Mouse (Mus musculus): ENCODE measurements around the gene Nphs1. TPM values are rescaled to one million over a fixed set of nuclear protein-coding genes. Genes with fewer than 3 reads are reported as not detected.
A peak's percentile ranks its signal among the peaks of the same experiment; 100 is the strongest.

Gene Nphs1
- 0.10 TPM in 1 of 2 replicates, not detected in the other for polyA plus RNA-seq (2016; fragmentation: Nextera tagmentation; extraction: Ambion mirVana)

DNA sequence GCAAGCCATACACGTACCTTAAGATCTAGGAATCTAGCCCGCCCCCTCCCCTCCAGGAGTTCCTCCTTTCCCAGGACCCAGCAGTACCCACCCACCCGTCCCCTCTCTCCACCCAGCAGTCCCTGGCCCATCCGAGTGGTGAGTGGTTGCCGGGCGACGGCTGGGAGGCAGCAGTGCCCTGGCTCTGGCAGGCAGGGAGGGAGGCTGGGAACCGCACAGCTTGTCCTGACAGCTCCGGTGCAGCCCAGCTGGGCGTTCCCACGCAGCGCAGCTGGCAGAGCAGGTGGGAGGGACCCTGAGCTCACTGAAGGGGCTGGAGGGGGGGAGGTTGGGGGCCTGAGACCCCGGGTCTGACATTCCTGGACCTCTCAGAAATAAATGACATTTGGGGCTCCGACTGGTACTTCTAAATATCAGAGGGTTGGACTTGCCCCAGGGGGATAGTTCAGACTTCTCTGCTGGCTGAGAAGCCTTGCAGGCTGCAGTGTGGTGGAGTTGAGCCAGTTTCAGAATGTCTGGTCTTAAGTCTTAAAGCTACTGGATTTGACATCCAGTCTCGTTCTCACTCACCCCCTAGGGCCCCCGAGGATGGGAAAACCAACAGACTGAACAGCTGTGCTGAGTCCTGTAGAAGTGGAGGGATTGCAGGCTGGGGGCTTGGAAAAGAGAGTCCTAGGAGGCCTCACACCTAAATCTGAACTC is at the start of gene Nphs1, which contains the start of gene Kirrel2:
Gene Nphs1, plus strand, starts transcription at position 687 of the 702 bp plus-strand sequence.
Gene Kirrel2, minus strand, starts transcription at position 62 of the 702 bp plus-strand sequence.
- Histone ChIP-seq H3K36me3 (no peaks in the 10 kb centered on the region), H3K4me1 (replicated peaks) (peaks cover 14% of the 10 kb centered on the region), H3K27ac (no peak within 1 kb of the TSS), H3K9ac (replicated peaks) (no peak within 1 kb of the TSS), H3K27me3 (peaks cover 98% of the 10 kb centered on the region), H3K4me3 (replicated peaks) (peak within 1 kb of the TSS; percentile 22; the same call in 1 of the 2 replicates), H3K9me3 (no peaks in the 10 kb centered on the region; the same call in 1 of the 2 replicates), H3K4me2 (peak within 1 kb of the TSS; percentile 36)
- peak; percentile 39; the same call in 1 of the 2 replicates for ATAC-seq (ENCODE audit: insufficient number of reproducible peaks, insufficient read depth, low FRiP score, low TSS enrichment, low read depth)
- WGBS = 3% methylated on average over 15 of the region's 16 CpGs

DNA sequence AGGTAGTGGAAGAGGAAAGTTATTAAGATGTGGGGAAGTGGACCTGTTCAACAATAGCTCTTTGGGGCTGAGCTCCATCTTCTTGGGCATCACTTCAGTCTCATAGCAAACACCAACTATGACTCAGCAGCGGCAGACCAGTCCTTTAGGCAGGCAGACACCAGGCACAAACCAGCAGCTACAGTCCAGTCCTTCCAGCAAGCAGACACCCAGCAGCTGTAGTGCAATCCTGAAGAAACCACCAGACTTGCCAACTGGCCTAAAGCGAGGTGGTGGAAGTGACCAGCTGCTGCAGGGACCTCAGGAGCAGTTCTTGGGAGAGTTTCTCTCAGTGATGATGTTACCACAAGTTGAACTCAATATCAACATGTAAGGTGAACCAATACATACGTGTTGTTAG is 49.5 kb upstream of the Nphs1 start:
- 86% methylated on average over 3 of the region's 3 CpGs for WGBS
- no peak overlapping the region for H3K4me2 ChIP-seq

DNA sequence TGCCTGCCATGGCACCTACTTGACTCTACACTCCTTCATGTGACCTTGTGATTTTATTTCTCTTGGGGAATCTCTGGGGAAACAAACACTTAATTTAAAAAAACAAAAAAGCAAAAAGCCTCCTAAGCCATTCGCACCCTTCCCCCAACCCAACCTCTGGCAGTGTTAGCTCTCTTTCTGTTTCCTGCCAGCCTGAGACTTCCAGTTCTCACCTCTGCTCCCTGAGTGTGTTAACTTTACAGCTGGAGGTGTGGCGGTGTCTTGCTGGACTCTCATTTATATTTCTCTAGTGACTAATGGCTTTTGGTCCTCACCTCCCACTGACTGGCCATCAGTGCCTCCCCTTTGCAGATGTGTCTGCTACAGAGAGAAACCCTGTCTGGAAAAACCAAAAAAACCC is 48.3 kb upstream of the Nphs1 start:
- Histone ChIP-seq H3K4me3 (replicated peaks) (no peak overlapping the region), H3K27me3 (peaks cover 11% of the 10 kb centered on the region; the same call in 1 of the 2 replicates), H3K27ac (no peak overlapping the region), H3K4me2 (no peak overlapping the region), H3K9me3 (no peaks in the 10 kb centered on the region), H3K4me1 (replicated peaks) (no peaks in the 10 kb centered on the region), H3K36me3 (no peaks in the 10 kb centered on the region), H3K9ac (replicated peaks) (no peak overlapping the region)
- 33% methylated on average over 2 of the region's 2 CpGs for WGBS
- ATAC-seq (ENCODE audit: insufficient number of reproducible peaks, insufficient read depth, low FRiP score, low TSS enrichment, low read depth) = no peak

More for the DNA sequence above, 49.5 kb upstream of the Nphs1 start:
- H3K27ac ChIP-seq = no peak overlapping the region
- no peaks in the 10 kb centered on the region for H3K4me1 ChIP-seq (replicated peaks)
- H3K4me3 ChIP-seq (replicated peaks) = no peak overlapping the region
- no peaks in the 10 kb centered on the region for H3K9me3 ChIP-seq
- ATAC-seq (ENCODE audit: insufficient number of reproducible peaks, insufficient read depth, low FRiP score, low TSS enrichment, low read depth) = no peak
- H3K27me3 ChIP-seq = peaks cover 11% of the 10 kb centered on the region; the same call in 1 of the 2 replicates
- H3K36me3 ChIP-seq = no peaks in the 10 kb centered on the region
- no peak overlapping the region for H3K9ac ChIP-seq (replicated peaks)

DNA sequence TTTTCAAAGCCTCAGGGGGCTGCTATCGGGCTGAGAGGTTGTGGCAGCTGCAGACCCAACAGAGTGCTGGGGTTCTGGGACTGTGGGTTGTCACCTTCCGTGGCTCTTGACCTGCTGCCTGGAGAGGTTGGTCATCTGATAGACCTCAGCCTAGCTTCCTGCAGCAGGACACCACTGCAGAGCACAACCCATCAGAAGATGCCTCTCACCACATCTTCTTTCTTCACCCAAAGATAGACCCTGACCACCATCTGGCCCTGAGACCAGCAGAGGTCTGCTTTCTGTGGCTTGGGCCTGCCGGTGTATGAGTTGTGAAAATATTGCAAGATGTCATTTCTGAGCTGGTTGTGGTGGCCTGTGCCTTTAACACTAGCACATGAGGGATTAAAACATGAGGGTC is 47.1 kb upstream of the Nphs1 start:
- no peaks in the 10 kb centered on the region for H3K4me1 ChIP-seq (replicated peaks)
- peaks cover 11% of the 10 kb centered on the region; the same call in 1 of the 2 replicates for H3K27me3 ChIP-seq
- H3K36me3 ChIP-seq = no peaks in the 10 kb centered on the region
- no peak overlapping the region for H3K9ac ChIP-seq (replicated peaks)
- no peaks in the 10 kb centered on the region for H3K9me3 ChIP-seq
- no peak overlapping the region for H3K27ac ChIP-seq
- H3K4me3 ChIP-seq (replicated peaks) = no peak overlapping the region
- ATAC-seq (ENCODE audit: insufficient number of reproducible peaks, insufficient read depth, low FRiP score, low TSS enrichment, low read depth) = no peak
- no peak overlapping the region for H3K4me2 ChIP-seq
- 69% methylated on average over 3 of the region's 3 CpGs for WGBS

DNA sequence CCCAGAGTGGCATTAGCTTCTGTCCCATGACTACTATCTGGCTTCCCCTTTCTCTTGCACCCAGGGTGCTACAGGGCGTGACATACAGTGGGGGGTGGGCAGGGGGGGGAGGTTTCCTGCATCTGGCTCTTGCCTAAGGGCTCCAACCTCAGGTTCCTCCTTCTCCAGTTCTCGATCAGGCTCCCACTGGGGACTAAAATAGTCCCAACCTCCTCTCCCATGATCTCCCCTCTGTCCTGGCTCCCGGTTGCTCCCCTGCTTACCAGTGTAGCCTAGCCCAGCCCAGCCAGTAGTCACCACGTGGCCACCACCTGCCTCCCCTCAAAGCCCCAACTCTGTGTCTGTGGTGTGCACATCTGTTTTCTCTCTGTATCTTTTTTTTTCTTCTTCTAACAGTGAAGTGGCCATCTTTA is 45.4 kb upstream of the Nphs1 start:
- Histone ChIP-seq H3K4me1 (replicated peaks) (no peaks in the 10 kb centered on the region), H3K4me2 (no peak overlapping the region), H3K4me3 (replicated peaks) (no peak overlapping the region), H3K9me3 (no peaks in the 10 kb centered on the region), H3K36me3 (no peaks in the 10 kb centered on the region), H3K27ac (no peak overlapping the region), H3K9ac (replicated peaks) (no peak overlapping the region), H3K27me3 (peaks cover 10% of the 10 kb centered on the region; the same call in 1 of the 2 replicates)
- ATAC-seq (ENCODE audit: insufficient number of reproducible peaks, insufficient read depth, low FRiP score, low TSS enrichment, low read depth) = no peak
- WGBS = 43% methylated on average over 4 of the region's 4 CpGs

DNA sequence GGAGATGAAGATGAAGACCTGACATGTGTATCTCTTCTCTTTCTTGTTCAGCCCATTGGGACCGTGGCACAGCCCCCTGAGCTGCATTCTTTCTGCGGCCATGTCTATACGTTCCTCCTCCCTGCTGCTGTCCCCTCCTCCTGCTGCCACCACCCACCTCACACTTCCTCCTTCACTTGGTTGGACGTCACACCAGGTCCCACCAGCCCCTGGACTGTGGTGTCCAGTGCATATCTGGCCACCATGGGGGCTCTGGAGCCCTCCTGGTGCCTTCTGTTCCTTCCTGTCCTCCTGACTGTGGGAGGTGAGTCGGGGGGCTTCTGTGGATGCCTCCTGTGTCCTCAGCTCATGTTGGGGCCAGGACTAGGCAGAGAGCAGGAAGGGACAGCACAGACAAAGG is 44.5 kb upstream of the Nphs1 start, which contains the start of gene Tyrobp:
Gene Tyrobp, plus strand, starts transcription at position 165 of the 400 bp plus-strand sequence.
- no peak for ATAC-seq (ENCODE audit: insufficient number of reproducible peaks, insufficient read depth, low FRiP score, low TSS enrichment, low read depth)
- no peak within 1 kb of the TSS; the same call in 1 of the 2 replicates for H3K9ac ChIP-seq (replicated peaks)
- H3K4me3 ChIP-seq (replicated peaks) = no peak within 1 kb of the TSS
- no peaks in the 10 kb centered on the region for H3K36me3 ChIP-seq
- H3K27ac ChIP-seq = no peak within 1 kb of the TSS
- H3K4me1 ChIP-seq (replicated peaks) = no peaks in the 10 kb centered on the region
- WGBS = 59% methylated on average over 5 of the region's 5 CpGs
- H3K27me3 ChIP-seq = peaks cover 8% of the 10 kb centered on the region; the same call in 1 of the 2 replicates
- no peak within 1 kb of the TSS for H3K4me2 ChIP-seq
- H3K9me3 ChIP-seq = peaks cover under 1% of the 10 kb centered on the region; the same call in 1 of the 2 replicates

DNA sequence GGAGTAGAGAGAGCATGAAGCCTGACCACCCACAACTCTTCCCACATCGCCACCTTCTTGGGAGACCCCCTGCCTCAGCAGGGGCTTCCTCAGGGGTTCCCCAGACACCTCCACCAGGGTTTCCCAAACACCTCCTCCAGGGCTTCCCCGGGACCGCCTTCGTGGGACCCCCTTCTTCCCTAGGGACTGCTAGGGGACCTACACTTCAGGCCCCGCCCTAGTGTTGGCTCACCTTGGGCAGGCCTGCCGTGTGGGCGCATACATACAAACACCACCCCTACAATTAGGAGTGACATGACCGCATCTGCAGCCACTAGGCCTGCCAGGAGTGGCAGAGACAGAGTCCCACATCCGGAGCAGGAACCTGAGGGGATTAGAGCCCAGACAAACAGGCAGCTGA is 40.3 kb upstream of the Nphs1 start:
- Histone ChIP-seq H3K4me3 (replicated peaks) (no peak overlapping the region), H3K36me3 (no peaks in the 10 kb centered on the region), H3K9ac (replicated peaks) (no peak overlapping the region), H3K4me2 (no peak overlapping the region), H3K27ac (no peak overlapping the region), H3K27me3 (peaks cover 31% of the 10 kb centered on the region), H3K9me3 (peaks cover 8% of the 10 kb centered on the region; the same call in 1 of the 2 replicates), H3K4me1 (replicated peaks) (peaks cover 14% of the 10 kb centered on the region; the same call in 1 of the 2 replicates)
- no peak for ATAC-seq (ENCODE audit: insufficient number of reproducible peaks, insufficient read depth, low FRiP score, low TSS enrichment, low read depth)
- WGBS = 71% methylated on average over 9 of the region's 9 CpGs

DNA sequence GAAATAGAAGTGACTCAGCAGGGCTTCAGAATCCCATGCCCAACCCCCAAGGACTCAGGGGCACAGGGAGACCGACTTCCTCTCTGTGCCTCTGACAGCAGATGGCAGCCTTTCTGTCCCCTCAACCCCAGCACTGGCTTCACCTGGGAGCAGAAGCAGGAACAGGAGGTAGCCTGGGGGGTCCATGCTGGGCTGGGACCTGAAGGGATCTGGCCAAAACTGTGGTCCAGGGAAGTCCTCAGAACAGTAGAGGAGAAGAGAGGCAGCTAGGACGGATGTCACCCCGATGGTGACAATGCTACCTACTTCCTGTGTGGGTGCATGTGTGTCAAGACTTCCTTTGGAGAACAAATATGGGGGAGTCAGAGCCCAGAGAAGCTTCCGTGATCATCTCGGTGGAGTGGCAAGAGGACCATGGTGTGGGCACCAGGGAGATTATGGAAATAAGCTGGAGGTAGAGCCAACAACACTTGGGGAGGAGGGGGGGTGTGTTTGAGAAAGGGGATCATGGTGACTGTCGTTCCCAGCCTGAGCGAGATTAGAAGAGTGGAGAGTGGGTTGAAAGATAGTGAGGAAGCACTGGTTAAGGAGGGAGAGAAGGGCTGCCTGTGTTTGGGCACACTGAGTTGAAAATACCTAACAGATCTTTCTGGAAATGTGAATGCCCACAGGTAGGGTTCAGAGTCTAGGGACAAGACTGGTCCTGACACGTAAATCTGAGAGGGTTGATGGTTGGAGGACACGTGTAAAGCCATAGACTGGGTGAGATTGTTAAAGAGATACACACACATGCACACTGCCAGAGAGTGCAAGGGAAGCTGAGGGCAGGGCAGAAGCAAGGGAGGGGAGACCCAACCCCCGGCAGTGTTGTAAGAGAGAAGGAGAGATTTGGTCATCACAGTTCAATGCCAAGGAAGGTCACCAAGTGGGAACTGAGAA is 38.3 kb upstream of the Nphs1 start, which contains the start of gene Hcst:
Gene Hcst, minus strand, starts transcription at position 294 of the 939 bp plus-strand sequence.
- Histone ChIP-seq H3K9me3 (peaks cover 8% of the 10 kb centered on the region; the same call in 1 of the 2 replicates), H3K27ac (no peak within 1 kb of the TSS), H3K9ac (replicated peaks) (no peak within 1 kb of the TSS), H3K4me1 (replicated peaks) (peaks cover 17% of the 10 kb centered on the region; the same call in 1 of the 2 replicates), H3K4me2 (no peak within 1 kb of the TSS), H3K4me3 (replicated peaks) (no peak within 1 kb of the TSS), H3K27me3 (peaks cover 45% of the 10 kb centered on the region), H3K36me3 (no peaks in the 10 kb centered on the region)
- WGBS = 69% methylated on average over 10 of the region's 10 CpGs
- ATAC-seq (ENCODE audit: insufficient number of reproducible peaks, insufficient read depth, low FRiP score, low TSS enrichment, low read depth) = no peak

DNA sequence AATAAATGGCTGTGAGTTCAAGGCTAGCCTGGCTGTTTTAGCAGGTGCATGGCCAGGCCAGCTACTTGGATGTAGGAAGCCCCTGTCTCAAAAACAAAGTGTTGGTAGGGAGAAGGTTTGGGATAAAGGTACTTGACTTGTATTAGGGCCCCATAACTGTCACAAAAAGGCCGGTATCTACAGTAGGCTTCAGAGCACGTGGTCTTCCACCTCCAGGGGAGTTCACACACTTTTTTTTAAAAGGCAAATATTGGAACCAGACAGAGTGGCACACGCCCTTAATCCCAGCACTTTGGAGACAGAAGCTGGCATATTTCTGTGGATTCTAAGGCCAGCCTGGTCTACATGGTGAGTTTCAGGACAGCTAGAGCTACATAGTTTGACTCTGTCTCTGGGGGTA is 37.4 kb upstream of the Nphs1 start:
- no peak overlapping the region for H3K27ac ChIP-seq
- H3K4me1 ChIP-seq (replicated peaks) = peaks cover 17% of the 10 kb centered on the region; the same call in 1 of the 2 replicates
- peaks cover 3% of the 10 kb centered on the region; the same call in 1 of the 2 replicates for H3K36me3 ChIP-seq
- peaks cover 8% of the 10 kb centered on the region; the same call in 1 of the 2 replicates for H3K9me3 ChIP-seq
- ATAC-seq (ENCODE audit: insufficient number of reproducible peaks, insufficient read depth, low FRiP score, low TSS enrichment, low read depth) = no peak
- H3K4me2 ChIP-seq = no peak overlapping the region
- WGBS = 79% methylated on average over 3 of the region's 3 CpGs
- H3K4me3 ChIP-seq (replicated peaks) = no peak overlapping the region
- H3K27me3 ChIP-seq = peaks cover 49% of the 10 kb centered on the region
- no peak overlapping the region for H3K9ac ChIP-seq (replicated peaks)

DNA sequence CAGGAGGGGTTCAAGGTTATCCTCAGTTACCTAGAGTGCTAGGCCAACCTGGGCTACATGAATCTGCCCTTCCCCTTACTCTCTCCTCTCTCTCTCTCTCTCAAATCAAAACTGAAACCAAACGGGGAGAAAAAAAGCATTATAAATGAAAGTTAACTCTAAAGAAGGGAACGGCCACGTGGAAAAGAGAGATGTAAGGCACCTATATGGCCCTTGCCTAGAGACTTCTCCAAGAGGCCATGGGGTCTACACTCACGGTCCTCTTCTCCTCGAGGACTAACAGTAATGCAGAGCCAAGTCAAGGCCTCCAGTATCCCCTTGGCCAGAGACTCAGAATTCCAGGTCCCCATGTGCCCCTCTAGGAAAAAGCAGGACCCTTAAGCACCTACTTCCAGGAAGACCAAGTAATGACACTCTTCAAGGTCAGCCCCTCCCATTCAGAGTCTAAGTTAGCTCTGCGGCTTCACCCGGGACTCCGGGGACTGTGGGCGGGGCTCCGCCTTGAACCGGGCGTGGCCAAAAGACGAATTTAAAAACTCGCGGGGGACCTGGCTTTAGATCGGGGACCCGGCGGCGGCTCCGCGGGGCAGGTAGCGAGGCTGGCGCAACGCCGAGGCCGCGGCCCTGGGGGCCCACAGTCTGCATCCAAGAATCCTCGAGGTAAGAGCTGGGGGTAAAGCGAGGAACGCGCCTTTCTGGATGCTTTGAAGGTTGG is 36.8 kb upstream of the Nphs1 start, which contains the start of gene Nfkbid:
Gene Nfkbid, plus strand, starts transcription at position 558 of the 715 bp plus-strand sequence.
- peaks cover 49% of the 10 kb centered on the region for H3K27me3 ChIP-seq

More for the DNA sequence above, 36.8 kb upstream of the Nphs1 start, which contains the start of gene Nfkbid:
- Histone ChIP-seq H3K4me3 (replicated peaks) (peak within 1 kb of the TSS; percentile 57), H3K27ac (0 out of 2 replicates have a peak within 1 kb of the TSS, but pooled peaks have one; percentile 23), H3K4me1 (replicated peaks) (peaks cover 17% of the 10 kb centered on the region; the same call in 1 of the 2 replicates), H3K9me3 (peaks cover 8% of the 10 kb centered on the region; the same call in 1 of the 2 replicates), H3K9ac (replicated peaks) (peak within 1 kb of the TSS; percentile 53), H3K4me2 (peak within 1 kb of the TSS; percentile 90), H3K36me3 (peaks cover 8% of the 10 kb centered on the region; the same call in 1 of the 2 replicates)
- 0 out of 2 replicates have a peak, but pooled peaks have one; percentile 17 for ATAC-seq (ENCODE audit: insufficient number of reproducible peaks, insufficient read depth, low FRiP score, low TSS enrichment, low read depth)
- 11% methylated on average over 31 of the region's 31 CpGs for WGBS
